Mouse (Mus musculus): Measurements from ENCODE around the gene Ptprb.

Gene Ptprb

GRCm38 (mm10) chr10:116296439-116296838 lies 21.1 kb downstream of the Ptprb start:
- DNase-seq (ENCODE audit: low read depth, low spot score): no peak

- DNase-seq (ENCODE audit: low read depth, low spot score): no peak
These were observed 22.5 kb downstream of the Ptprb start for GRCm38 (mm10) chr10:116297854-116298253.

- DNase-seq (ENCODE audit: low read depth, low spot score): no peak
These were observed 25.5 kb downstream of the Ptprb start for GRCm38 (mm10) chr10:116300824-116301223.

GRCm38 (mm10) chr10:116301258-116301657 lies 25.9 kb downstream of the Ptprb start:
- peak; percentile 20 for DNase-seq (ENCODE audit: low read depth, low spot score)

GRCm38 (mm10) chr10:116304355-116304754 lies 29.0 kb downstream of the Ptprb start:
- no peak for DNase-seq (ENCODE audit: low read depth, low spot score)

GRCm38 (mm10) chr10:116309460-116309859 lies 34.1 kb downstream of the Ptprb start:
- no peak for DNase-seq (ENCODE audit: low read depth, low spot score)

GRCm38 (mm10) chr10:116310516-116311210 lies 35.3 kb downstream of the Ptprb start:
- DNase-seq (ENCODE audit: low read depth, low spot score): no peak

GRCm38 (mm10) chr10:116319246-116319645 lies 43.9 kb downstream of the Ptprb start:
- peak; percentile 72 for DNase-seq (ENCODE audit: low read depth, low spot score)

- no peak for DNase-seq (ENCODE audit: low read depth, low spot score)
These were observed 53.8 kb downstream of the Ptprb start for GRCm38 (mm10) chr10:116329086-116329485.

- peak; percentile 77 for DNase-seq (ENCODE audit: low read depth, low spot score)
These were observed 55.1 kb downstream of the Ptprb start for GRCm38 (mm10) chr10:116330458-116330857.

GRCm38 (mm10) chr10:116330961-116331510 lies 55.7 kb downstream of the Ptprb start:
- DNase-seq (ENCODE audit: low read depth, low spot score): no peak

- DNase-seq (ENCODE audit: low read depth, low spot score): no peak
These were observed 58.3 kb downstream of the Ptprb start for GRCm38 (mm10) chr10:116333666-116334065.

- no peak for DNase-seq (ENCODE audit: low read depth, low spot score)
These were observed 58.8 kb downstream of the Ptprb start for GRCm38 (mm10) chr10:116334120-116334519.

GRCm38 (mm10) chr10:116335328-116335727 lies 60.0 kb downstream of the Ptprb start:
- DNase-seq (ENCODE audit: low read depth, low spot score): no peak

GRCm38 (mm10) chr10:116341194-116341593 lies 65.9 kb downstream of the Ptprb start:
- DNase-seq (ENCODE audit: low read depth, low spot score): no peak

GRCm38 (mm10) chr10:116346618-116347184 lies 71.4 kb downstream of the Ptprb start:
- DNase-seq (ENCODE audit: low read depth, low spot score): no peak

GRCm38 (mm10) chr10:116349004-116349403 lies 73.7 kb downstream of the Ptprb start:
- no peak for DNase-seq (ENCODE audit: low read depth, low spot score)

GRCm38 (mm10) chr10:116350532-116350931 lies 75.2 kb downstream of the Ptprb start:
- no peak for DNase-seq (ENCODE audit: low read depth, low spot score)

- DNase-seq (ENCODE audit: low read depth, low spot score): no peak
These were observed 79.0 kb downstream of the Ptprb start for GRCm38 (mm10) chr10:116354372-116354771.

GRCm38 (mm10) chr10:116362181-116362580 lies 86.9 kb downstream of the Ptprb start:
- DNase-seq (ENCODE audit: low read depth, low spot score): no peak

- DNase-seq (ENCODE audit: low read depth, low spot score): no peak
These were observed 87.3 kb downstream of the Ptprb start for GRCm38 (mm10) chr10:116362645-116363044.

- DNase-seq (ENCODE audit: low read depth, low spot score): no peak
These were observed 89.4 kb downstream of the Ptprb start for GRCm38 (mm10) chr10:116364759-116365158.

Data from embryo, embryonic 11.5 days (tissue).